25 mouse cellular contexts compared by ENCODE assay signal in the genomic region with DNA sequence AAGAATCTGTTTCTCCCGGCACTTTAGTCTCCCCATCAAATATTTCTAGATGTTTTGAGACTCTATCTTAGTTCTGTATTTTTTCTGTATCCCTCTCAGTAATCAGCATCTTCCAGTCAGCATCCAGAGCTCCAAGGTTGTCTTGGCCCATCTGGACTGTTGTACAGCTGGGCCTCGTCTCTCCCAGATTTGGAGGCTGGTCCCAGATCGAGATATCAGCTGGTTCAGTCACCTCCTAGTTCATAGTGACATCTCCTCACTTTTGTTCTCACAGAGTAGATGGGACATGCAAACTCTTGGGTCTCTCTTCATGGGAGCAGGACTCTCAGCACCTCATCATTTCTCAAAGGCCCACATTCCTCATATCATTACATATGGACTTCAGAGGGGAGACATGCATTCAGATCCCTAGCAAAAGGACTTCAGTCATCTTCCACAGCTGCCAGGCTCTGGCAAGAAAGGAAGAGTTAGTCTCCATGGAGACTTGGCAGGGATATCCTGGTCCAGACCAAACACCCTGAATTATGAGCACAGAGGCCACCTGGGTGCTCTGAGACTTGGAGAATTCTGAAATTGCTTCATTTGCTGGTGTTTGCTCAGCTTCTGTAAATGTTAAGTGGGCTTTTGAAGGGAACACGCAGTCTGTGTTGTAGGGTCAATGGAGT. TPM values are rescaled to one million over a fixed set of nuclear protein-coding genes. Genes with fewer than 3 reads are reported as not detected.
DNase-seq lines count a peak whose midpoint lies in the region; ATAC-seq lines count a peak whose summit lies in the region.
"Had no signal": no experiment of that assay in that cellular context is flagged by ENCODE, and none has a peak within 500 bp of the region (broad histone marks: within the 10 kb centered on the region; RNA-seq: fewer than 3 reads in every experiment).

No protein-coding gene starts in this region.

- H3K9me3 ChIP-seq in heart, embryonic 12.5 days (replicated peaks), result peaks cover 7% of the 10 kb centered on the region
- no peaks in the 10 kb centered on the region for H3K9me3 ChIP-seq in lung, embryonic 15.5 days
- H3K9me3 ChIP-seq: forebrain, embryonic 10.5 days; hindbrain, embryonic 15.5 days had no signal

- intact Hi-C loops in heart, postnatal 25 days (cut with DNase I), result no loop called here

- peak; percentile 95 for DNase-seq in heart, adult 11 months
- DNase-seq in heart, postnatal 25 days (ENCODE audit: low spot score), result no peak
- DNase-seq in heart, adult 8-10 months (ENCODE audit: low spot score), result peak; percentile 48
- DNase-seq in lung, postnatal 25 days (ENCODE audit: low spot score), result no peak
- DNase-seq in lung, postnatal 10 days, result peak; percentile 55
- DNase-seq in lung, postnatal 14 days, result no peak
- DNase-seq: adrenal gland, postnatal 10 days; adrenal gland, postnatal 36 days; B cell, adult 2 months; cerebellum, adult 18-20 months; cerebellum, adult 9-10 months; cerebellum, postnatal 14 days; forebrain, postnatal 0 days; gastrocnemius, postnatal 36 days had no signal

- no peak overlapping the region for H3K4me3 ChIP-seq in heart, embryonic 12.5 days
- no peak overlapping the region for H3K4me3 ChIP-seq in lung, embryonic 15.5 days
- H3K4me3 ChIP-seq: forebrain, embryonic 10.5 days; hindbrain, embryonic 12.5 days; hindbrain, embryonic 15.5 days had no signal

- no peaks in the 10 kb centered on the region for H3K4me1 ChIP-seq in heart, embryonic 12.5 days (replicated peaks)
- H3K4me1 ChIP-seq in lung, embryonic 15.5 days, result peaks cover 21% of the 10 kb centered on the region
- H3K4me1 ChIP-seq: forebrain, embryonic 10.5 days; hindbrain, embryonic 12.5 days had no signal

- no peak for ATAC-seq in heart, embryonic 12.5 days (ENCODE audit: insufficient number of reproducible peaks, low FRiP score)
- peak; percentile 76 for ATAC-seq in lung, embryonic 15.5 days (ENCODE audit: borderline replicate concordance, extremely low read depth, low FRiP score, low TSS enrichment)
- ATAC-seq: forebrain, embryonic 14.5 days; forebrain, postnatal 0 days; intestine, postnatal 0 days; Patski had no signal

- no peaks in the 10 kb centered on the region for H3K27me3 ChIP-seq in heart, embryonic 12.5 days (replicated peaks)
- H3K27me3 ChIP-seq in lung, embryonic 15.5 days, result no peaks in the 10 kb centered on the region
- H3K27me3 ChIP-seq: hindbrain, embryonic 12.5 days; hindbrain, embryonic 15.5 days; Patski had no signal

- no peak overlapping the region for H3K9ac ChIP-seq in heart, embryonic 12.5 days
- no peak overlapping the region for H3K9ac ChIP-seq in lung, embryonic 15.5 days
- H3K9ac ChIP-seq: forebrain, postnatal 0 days; hindbrain, embryonic 12.5 days; hindbrain, embryonic 15.5 days had no signal

- no peak overlapping the region for H3K27ac ChIP-seq in heart, embryonic 12.5 days (ENCODE audit: poor library complexity, severe bottlenecking)
- H3K27ac ChIP-seq in lung, embryonic 15.5 days, result peak overlapping the region; percentile 58
- H3K27ac ChIP-seq: forebrain, embryonic 10.5 days; hindbrain, embryonic 12.5 days; hindbrain, embryonic 15.5 days had no signal

- no peaks in the 10 kb centered on the region for H3K36me3 ChIP-seq in heart, embryonic 12.5 days
- H3K36me3 ChIP-seq in lung, embryonic 15.5 days, result no peaks in the 10 kb centered on the region
- H3K36me3 ChIP-seq: forebrain, embryonic 10.5 days; G1E; hindbrain, embryonic 12.5 days; hindbrain, embryonic 15.5 days had no signal

- 79% methylated on average over 4 of the region's 4 CpGs for WGBS in heart, embryonic 12.5 days
- WGBS in lung, embryonic 15.5 days, result 55% methylated on average over 4 of the region's 4 CpGs

- no peak overlapping the region for H3K4me2 ChIP-seq in heart, embryonic 12.5 days
- no peak overlapping the region for H3K4me2 ChIP-seq in lung, embryonic 15.5 days
- H3K4me2 ChIP-seq: hindbrain, embryonic 12.5 days; hindbrain, embryonic 15.5 days had no signal

RNA-seq across cellular contexts. Expression of a gene that starts 46.4 kb away (rescaled TPM):
- total RNA-seq in heart, postnatal 25 days (2021), result 10 to 100 TPM; 19.1 to 20.0 TPM
- total RNA-seq in heart, adult 8-10 months (2022), result 1 to 10 TPM; 6.1 to 7.1 (median 6.8) TPM
- polyA plus RNA-seq in heart, embryonic 12.5 days (2016; fragmentation: Nextera tagmentation; extraction: Ambion mirVana), result 7.4 and 7.5 TPM in 2 replicates
- 12.5 and 13.5 TPM in 2 replicates for polyA plus RNA-seq in lung, embryonic 15.5 days (2015; fragmentation: Nextera tagmentation; extraction: Ambion mirVana)
- total RNA-seq: CH12.LX; granulocyte monocyte progenitor cell, adult 5-6 weeks had no signal
- polyA plus RNA-seq: G1E had no signal

Comparison
In these comparisons a context has a peak if more than half of its experiments do, and no peak if none do; other contexts are left out.
1. DNase-seq: peak in heart, adult 11 months (single experiment), heart, adult 8-10 months (single experiment) and lung, postnatal 10 days (single experiment); none in heart, postnatal 25 days (single experiment), lung, postnatal 25 days (single experiment) and lung, postnatal 14 days (single experiment).